Mouse (Mus musculus): ENCODE measurements around the gene Calm1. TPM values are rescaled to one million over a fixed set of nuclear protein-coding genes. Genes with fewer than 3 reads are reported as not detected.

Calm1 gene
- polyA plus RNA-seq, 1 experiment, result 143 TPM

DNA sequence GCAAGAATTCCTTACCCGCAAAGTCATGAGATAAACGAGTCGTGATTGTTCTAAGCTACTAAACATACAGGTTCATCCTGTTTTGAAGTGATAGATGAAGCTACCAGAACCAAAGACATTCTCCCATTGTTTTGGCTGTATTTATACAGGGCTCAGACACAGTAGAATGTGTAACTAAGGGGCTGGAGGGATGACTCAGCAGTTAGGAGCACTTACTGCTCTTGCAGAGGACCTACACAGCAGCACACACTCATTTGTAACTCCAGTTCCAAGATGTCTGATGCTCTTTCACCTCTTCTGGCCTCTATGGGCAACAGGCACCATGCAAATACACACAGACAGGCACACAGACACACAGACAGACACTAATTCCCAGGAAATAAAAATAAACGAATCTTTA, 20.8 kb downstream of the Calm1 start:
- Histone ChIP-seq H3K4me3 (replicated peaks; ENCODE audit: control insufficient read depth, low read depth, low read length) (no peak overlapping the region), H3K4me1 (ENCODE audit: control insufficient read depth, insufficient read depth, low read length) (no peaks in the 10 kb centered on the region), H3K27ac (ENCODE audit: control insufficient read depth, insufficient read depth, low read depth, low read length, poor library complexity) (no peak overlapping the region)
- WGBS, result 56% methylated on average over 4 of the region's 4 CpGs
- TF ChIP-seq CTCF (IDR thresholded peaks at IDR 0.05; ENCODE audit: control insufficient read depth, insufficient read depth, low read length) (no peak), POLR2A (IDR thresholded peaks at IDR 0.05; ENCODE audit: borderline replicate concordance, control insufficient read depth, low read depth, low read length) (no peak)

DNA sequence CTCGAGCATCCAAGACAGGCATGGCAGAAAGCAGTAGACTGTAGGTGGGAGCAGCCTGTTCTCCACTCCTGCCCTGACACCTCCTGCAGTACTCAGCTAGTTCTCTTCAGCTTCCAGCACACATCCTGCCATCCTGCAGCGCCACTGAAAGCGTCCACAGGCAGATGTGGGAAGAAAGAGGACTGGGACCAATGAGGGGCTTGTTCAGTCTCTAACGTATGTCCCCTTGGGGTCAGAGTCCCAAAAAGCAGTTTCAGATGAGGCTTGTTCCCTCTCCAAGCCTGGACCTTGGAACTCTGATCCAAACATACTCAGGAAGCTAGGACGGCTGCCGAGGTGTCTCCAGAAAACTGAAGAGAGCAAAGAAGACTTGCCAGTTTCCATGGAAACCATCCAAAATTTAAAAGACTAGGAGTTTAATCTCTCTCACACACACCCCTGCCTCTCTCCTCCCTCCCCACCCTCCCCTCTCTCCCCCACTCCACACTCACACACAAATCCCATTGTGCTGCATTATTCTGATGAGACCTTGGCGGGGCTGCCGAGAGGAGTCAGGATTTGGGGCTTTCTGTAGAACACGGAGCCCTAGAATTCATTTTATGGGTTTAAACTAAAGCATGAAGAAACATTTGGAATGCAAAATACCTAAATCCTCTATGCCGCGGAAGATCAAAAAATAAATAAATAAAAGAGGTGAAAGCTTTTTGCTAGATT, 22.5 kb downstream of the Calm1 start:
- Histone ChIP-seq H3K4me3 (replicated peaks; ENCODE audit: control insufficient read depth, low read depth, low read length) (no peak overlapping the region), H3K27ac (ENCODE audit: control insufficient read depth, insufficient read depth, low read depth, low read length, poor library complexity) (no peak overlapping the region), H3K4me1 (ENCODE audit: control insufficient read depth, insufficient read depth, low read length) (no peaks in the 10 kb centered on the region)
- no peak for TF ChIP-seq CTCF (IDR thresholded peaks at IDR 0.05; ENCODE audit: control insufficient read depth, insufficient read depth, low read length)
- no peak for TF ChIP-seq POLR2A (IDR thresholded peaks at IDR 0.05; ENCODE audit: borderline replicate concordance, control insufficient read depth, low read depth, low read length)
- WGBS, result 79% methylated on average over 11 of the region's 11 CpGs

DNA sequence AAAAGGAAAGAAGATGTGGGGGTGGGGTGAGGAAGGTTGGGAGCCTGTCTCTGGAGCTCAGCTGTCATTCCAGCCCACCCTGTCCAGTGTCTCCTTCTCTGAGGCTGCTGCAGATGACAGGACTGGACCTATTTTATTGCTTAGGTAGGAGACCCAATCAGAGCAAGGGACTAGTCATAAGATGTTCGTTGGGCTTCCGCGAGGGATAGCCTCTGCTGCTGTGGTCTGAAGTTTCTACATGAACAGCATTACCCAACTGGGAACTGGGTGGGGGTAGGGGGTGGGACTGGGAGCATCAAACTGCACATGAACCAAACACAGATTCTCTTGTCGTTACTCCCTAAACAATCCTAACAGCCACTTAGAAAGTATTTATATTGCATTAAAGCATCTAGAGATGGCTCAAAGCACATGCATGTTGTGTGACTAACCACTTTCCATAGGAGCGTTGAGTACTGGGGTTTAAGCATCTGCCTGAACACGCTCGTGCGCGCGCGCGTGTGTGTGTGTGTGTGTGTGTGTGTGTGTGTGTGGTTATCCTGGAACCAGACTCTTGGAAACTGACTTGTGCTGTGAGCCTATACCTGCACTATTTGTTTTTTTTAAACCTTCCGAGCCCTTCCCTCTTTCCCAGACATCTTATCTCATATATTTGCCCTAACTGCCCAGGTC, 23.2 kb downstream of the Calm1 start:
- H3K4me1 ChIP-seq (ENCODE audit: control insufficient read depth, insufficient read depth, low read length), result no peaks in the 10 kb centered on the region
- H3K27ac ChIP-seq (ENCODE audit: control insufficient read depth, insufficient read depth, low read depth, low read length, poor library complexity), result no peak overlapping the region
- no peak overlapping the region for H3K4me3 ChIP-seq (replicated peaks; ENCODE audit: control insufficient read depth, low read depth, low read length)
- WGBS, result 85% methylated on average over 13 of the region's 13 CpGs
- TF ChIP-seq POLR2A (IDR thresholded peaks at IDR 0.05; ENCODE audit: borderline replicate concordance, control insufficient read depth, low read depth, low read length) (no peak), CTCF (IDR thresholded peaks at IDR 0.05; ENCODE audit: control insufficient read depth, insufficient read depth, low read length) (no peak)

DNA sequence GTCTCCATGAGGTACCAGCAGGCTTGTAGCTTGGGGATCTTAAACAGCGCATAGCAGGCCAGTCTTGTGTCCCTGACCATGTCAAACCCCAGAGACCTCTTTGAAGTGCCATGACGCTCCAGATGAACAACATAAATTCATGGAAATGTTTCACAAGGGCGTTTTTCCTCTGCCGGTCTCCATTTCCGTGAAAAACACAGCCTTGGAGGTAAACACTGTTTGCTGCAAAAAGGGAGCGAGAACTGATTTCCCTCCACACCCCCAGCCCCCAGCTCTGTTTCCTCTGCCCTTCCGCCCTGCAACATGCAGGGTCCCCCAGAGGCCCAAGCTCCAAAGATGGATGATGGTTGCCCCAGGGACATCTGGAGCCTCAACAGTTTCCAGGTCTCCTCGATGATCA, 24.3 kb downstream of the Calm1 start:
- H3K27ac ChIP-seq (ENCODE audit: control insufficient read depth, insufficient read depth, low read depth, low read length, poor library complexity), result no peak overlapping the region
- H3K4me1 ChIP-seq (ENCODE audit: control insufficient read depth, insufficient read depth, low read length), result no peaks in the 10 kb centered on the region
- no peak overlapping the region for H3K4me3 ChIP-seq (replicated peaks; ENCODE audit: control insufficient read depth, low read depth, low read length)
- 77% methylated on average over 8 of the region's 8 CpGs for WGBS
- no peak for TF ChIP-seq CTCF (IDR thresholded peaks at IDR 0.05; ENCODE audit: control insufficient read depth, insufficient read depth, low read length)
- TF ChIP-seq POLR2A (IDR thresholded peaks at IDR 0.05; ENCODE audit: borderline replicate concordance, control insufficient read depth, low read depth, low read length), result no peak

DNA sequence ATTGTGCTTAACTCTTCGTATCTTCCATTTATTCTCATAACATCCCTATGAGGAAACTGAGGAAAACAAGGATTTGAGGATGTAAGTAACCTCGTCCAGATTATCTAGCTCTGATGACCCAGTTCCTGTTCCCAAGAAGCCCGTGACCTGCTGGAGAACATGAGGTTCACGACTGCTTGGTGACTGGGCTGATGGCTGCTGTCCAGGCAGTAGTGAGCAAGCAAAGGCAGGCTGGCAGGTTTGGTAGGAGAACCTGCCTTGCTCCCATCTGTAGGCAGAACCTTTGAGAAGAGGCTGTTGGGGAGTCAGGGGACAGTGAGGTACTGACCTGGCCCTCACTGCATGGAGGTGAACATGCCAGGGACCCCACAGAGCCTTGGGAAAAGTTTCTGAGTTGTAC, 26.0 kb downstream of the Calm1 start:
- TF ChIP-seq POLR2A (IDR thresholded peaks at IDR 0.05; ENCODE audit: borderline replicate concordance, control insufficient read depth, low read depth, low read length), result no peak
- no peak for TF ChIP-seq CTCF (IDR thresholded peaks at IDR 0.05; ENCODE audit: control insufficient read depth, insufficient read depth, low read length)
- Histone ChIP-seq H3K4me3 (replicated peaks; ENCODE audit: control insufficient read depth, low read depth, low read length) (no peak overlapping the region), H3K4me1 (ENCODE audit: control insufficient read depth, insufficient read depth, low read length) (no peaks in the 10 kb centered on the region), H3K27ac (ENCODE audit: control insufficient read depth, insufficient read depth, low read depth, low read length, poor library complexity) (no peak overlapping the region)
- WGBS, result 41% methylated on average over 4 of the region's 4 CpGs

DNA sequence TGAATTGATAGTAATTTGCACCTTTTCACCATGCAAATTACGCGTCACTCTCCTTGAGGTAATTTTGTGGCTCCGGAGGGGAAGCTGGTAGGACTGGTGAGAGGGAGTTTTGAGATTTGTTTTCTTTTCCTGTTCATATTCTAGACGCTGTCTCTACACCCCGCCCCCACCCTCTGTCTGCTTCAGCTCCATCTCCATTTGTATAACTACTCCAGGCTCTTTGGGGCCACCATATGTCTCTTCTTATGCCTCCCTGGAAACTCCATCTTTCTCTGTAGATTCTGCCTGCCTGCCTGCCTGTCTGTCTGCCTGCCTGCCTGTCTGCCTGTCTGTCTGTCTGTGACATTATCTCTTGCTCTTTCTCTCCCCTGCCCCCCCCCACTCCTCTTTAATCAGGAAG, 26.8 kb downstream of the Calm1 start:
- H3K4me1 ChIP-seq (ENCODE audit: control insufficient read depth, insufficient read depth, low read length), result no peaks in the 10 kb centered on the region
- H3K4me3 ChIP-seq (replicated peaks; ENCODE audit: control insufficient read depth, low read depth, low read length), result no peak overlapping the region
- H3K27ac ChIP-seq (ENCODE audit: control insufficient read depth, insufficient read depth, low read depth, low read length, poor library complexity), result no peak overlapping the region
- 44% methylated on average over 5 of the region's 5 CpGs for WGBS
- TF ChIP-seq POLR2A (IDR thresholded peaks at IDR 0.05; ENCODE audit: borderline replicate concordance, control insufficient read depth, low read depth, low read length) (no peak), CTCF (IDR thresholded peaks at IDR 0.05; ENCODE audit: control insufficient read depth, insufficient read depth, low read length) (no peak)

DNA sequence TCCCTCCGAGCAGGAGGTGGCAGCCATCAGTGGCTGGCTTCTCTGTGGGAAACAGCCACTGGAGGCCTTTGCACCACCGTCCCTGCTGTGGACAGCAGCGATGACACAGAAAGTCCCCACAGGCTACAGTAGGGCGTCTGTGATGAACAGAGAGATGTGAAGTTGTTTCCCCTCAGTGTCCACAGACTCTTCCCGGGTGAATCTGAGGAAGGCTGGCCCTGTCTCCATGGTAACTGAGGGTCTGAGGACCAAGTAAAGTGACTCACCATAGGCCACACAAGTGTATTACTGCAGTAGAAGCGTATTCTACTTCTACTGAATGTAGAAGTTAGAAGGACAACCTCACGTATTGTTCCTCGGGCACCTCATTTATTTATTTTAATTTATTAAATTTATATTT, 27.4 kb downstream of the Calm1 start:
- H3K4me3 ChIP-seq (replicated peaks; ENCODE audit: control insufficient read depth, low read depth, low read length), result no peak overlapping the region
- H3K27ac ChIP-seq (ENCODE audit: control insufficient read depth, insufficient read depth, low read depth, low read length, poor library complexity), result no peak overlapping the region
- H3K4me1 ChIP-seq (ENCODE audit: control insufficient read depth, insufficient read depth, low read length), result no peaks in the 10 kb centered on the region
- WGBS, result 81% methylated on average over 8 of the region's 8 CpGs
- no peak for TF ChIP-seq CTCF (IDR thresholded peaks at IDR 0.05; ENCODE audit: control insufficient read depth, insufficient read depth, low read length)

DNA sequence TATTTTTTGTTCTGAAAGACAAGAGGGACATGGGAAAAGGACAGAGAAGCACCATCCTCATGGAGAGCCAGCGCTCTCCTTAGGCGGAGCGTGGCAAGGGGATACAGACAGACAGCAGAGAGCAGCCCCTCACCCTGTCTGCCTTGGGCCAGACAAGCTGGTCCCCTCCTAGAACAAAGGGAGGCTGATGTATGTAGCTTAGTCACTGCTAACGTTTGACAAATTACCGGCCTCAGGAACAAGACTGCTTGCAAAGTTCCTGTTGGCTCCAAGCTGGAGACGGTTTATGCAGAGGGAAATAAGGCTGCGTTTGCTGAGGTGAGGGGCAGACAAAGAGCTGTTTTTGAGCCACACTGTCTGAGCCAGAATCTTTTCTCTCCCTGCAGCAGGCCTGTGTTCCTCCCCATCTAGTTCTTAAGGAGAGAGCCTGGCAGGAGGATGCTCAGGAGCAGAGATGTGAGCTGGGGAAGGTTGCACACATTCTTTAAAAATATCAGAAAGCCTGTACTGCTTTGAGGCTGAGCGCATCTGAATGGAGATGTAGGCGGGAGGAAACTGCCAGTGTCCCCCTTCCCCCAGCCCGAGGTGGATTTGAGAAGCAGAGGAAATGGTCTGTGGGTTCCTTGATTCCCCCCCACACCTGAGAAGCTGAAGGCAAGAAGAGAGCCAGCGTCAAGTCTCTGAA, 28.9 kb downstream of the Calm1 start:
- Histone ChIP-seq H3K27ac (ENCODE audit: control insufficient read depth, insufficient read depth, low read depth, low read length, poor library complexity) (no peak overlapping the region), H3K4me3 (replicated peaks; ENCODE audit: control insufficient read depth, low read depth, low read length) (no peak overlapping the region), H3K4me1 (ENCODE audit: control insufficient read depth, insufficient read depth, low read length) (no peaks in the 10 kb centered on the region)
- TF ChIP-seq CTCF (IDR thresholded peaks at IDR 0.05; ENCODE audit: control insufficient read depth, insufficient read depth, low read length), result no peak
- 34% methylated on average over 11 of the region's 11 CpGs for WGBS
